Mouse (Mus musculus) hindbrain, embryonic 14.5 days (tissue): ENCODE data around the gene Ptpn13. TPM values are rescaled to one million over a fixed set of nuclear protein-coding genes. Genes with fewer than 3 reads are reported as not detected.

Experiments
- ATAC-seq: fragments of 200-750 bp; cut with Nextera tagmentation; 2 replicates; pipeline ENCODE4 v1.8.0; 2017; ENCODE audit warnings: moderate number of reproducible peaks, mild to moderate bottlenecking, moderate TSS enrichment, moderate library complexity; ENCODE audit not compliant: low FRiP score
- DNase-seq: peaks from one replicate; pipeline ENCODE4 v3.0.0-alpha.2; 2015; ENCODE audit warnings: low spot score
- H3K27ac ChIP-seq: fragments of 300-500 bp; sonication (generic); 2 replicates; pipeline ENCODE4 v1.5.1; 2014; ENCODE audit warnings: mild to moderate bottlenecking, moderate library complexity
- H3K27me3 ChIP-seq: fragments of 300-500 bp; sonication (generic); 2 replicates; pipeline ENCODE4 v1.6.1; 2014; ENCODE audit warnings: mild to moderate bottlenecking, low read length, mixed read lengths; ENCODE audit not compliant: control insufficient read depth, insufficient read depth
- H3K36me3 ChIP-seq: fragments of 300-500 bp; sonication (generic); replicated peaks from 2 replicates; pipeline ENCODE4 v1.6.1; 2014; ENCODE audit not compliant: control insufficient read depth, insufficient read depth
- H3K4me1 ChIP-seq: fragments of 300-500 bp; sonication (generic); replicated peaks from 2 replicates; pipeline ENCODE4 v1.6.1; 2014; ENCODE audit warnings: antibody characterized with exemption, low read length, mixed read lengths; ENCODE audit not compliant: control insufficient read depth, insufficient read depth
- H3K4me2 ChIP-seq: fragments of 300-500 bp; sonication (generic); replicated peaks from 2 replicates; pipeline ENCODE4 v1.6.1; 2014; ENCODE audit warnings: mild to moderate bottlenecking, moderate library complexity
- H3K4me3 ChIP-seq: fragments of 300-500 bp; sonication (generic); replicated peaks from 2 replicates; pipeline ENCODE4 v1.5.1; 2014; ENCODE audit warnings: mild to moderate bottlenecking, low read length
- H3K9ac ChIP-seq: fragments of 300-500 bp; sonication (generic); 2 replicates; pipeline ENCODE4 v1.6.1; 2014
- H3K9me3 ChIP-seq: fragments of 300-500 bp; sonication (generic); 2 replicates; pipeline ENCODE4 v1.6.1; 2016; ENCODE audit warnings: low read length; ENCODE audit not compliant: control insufficient read depth
- WGBS: fragments of 180-500 bp; shearing (Covaris S2); extraction: QIAGEN DNeasy Blood & Tissue Kit; methylation state at CpG from one replicate; pipeline ENCODE4 v1.1.7; 2014; 5-methylcytosine and 5-hydroxymethylcytosine counted together
- polyA plus RNA-seq: library from polyadenylated mRNA; unstranded; fragments of >200 nt; fragmentation: Nextera tagmentation; extraction: Ambion mirVana; gene quantifications from 2 replicates; pipeline ENCODE4 v1.2.1, GENCODE M21; 2014

Ptpn13 gene
- polyA plus RNA-seq, 1 experiment from 2014 or later = 7.8 TPM

DNA sequence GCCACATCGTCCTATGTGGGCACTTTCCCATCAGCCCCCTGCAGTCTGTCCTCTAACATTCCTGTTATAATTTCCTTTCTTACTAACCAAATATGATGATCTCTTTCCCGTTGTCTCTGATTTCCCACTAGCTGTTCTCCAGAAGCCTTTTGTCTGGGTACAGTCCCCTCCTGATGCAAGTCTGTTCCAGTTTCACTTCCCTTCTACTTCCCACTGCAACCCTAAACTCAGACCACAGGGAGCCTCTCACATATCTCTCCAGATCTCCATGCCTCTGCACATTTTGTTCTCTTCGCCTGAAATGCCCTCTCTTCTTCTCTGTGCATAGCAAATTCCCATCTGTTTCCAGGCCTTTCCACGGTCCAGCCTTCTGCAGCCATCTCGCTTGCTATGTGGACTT is 35.6 kb upstream of the Ptpn13 start:
- ATAC-seq = no peak
- H3K27ac ChIP-seq = no peak overlapping the region
- no peaks in the 10 kb centered on the region for H3K36me3 ChIP-seq
- no peak overlapping the region for H3K9ac ChIP-seq
- no peak for DNase-seq
- no peak overlapping the region for H3K4me3 ChIP-seq
- 88% methylated on average over 5 of the region's 5 CpGs for WGBS
- no peaks in the 10 kb centered on the region for H3K9me3 ChIP-seq
- no peaks in the 10 kb centered on the region for H3K4me1 ChIP-seq
- H3K4me2 ChIP-seq = no peak overlapping the region
- H3K27me3 ChIP-seq = no peaks in the 10 kb centered on the region

DNA sequence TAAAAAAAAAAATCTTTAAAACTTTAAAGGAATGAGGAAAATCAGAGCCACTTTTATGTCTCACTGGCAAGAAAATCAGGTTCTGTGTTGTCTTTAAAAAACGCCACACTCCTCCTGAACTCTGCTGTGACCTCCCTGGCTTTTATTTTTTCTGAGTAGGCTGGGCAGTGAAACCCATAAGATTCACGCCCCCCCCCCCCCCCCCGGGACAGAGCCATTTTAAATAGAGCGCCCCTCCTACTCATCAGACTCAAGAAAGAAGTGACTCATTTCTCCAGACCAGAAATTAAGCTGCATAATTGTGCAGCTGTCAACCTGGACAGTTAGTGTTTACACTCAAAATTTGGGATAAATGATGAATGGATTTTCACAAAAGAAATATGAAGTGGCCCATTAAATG is 31.8 kb upstream of the Ptpn13 start:
- H3K36me3 ChIP-seq = no peaks in the 10 kb centered on the region
- DNase-seq = no peak

DNA sequence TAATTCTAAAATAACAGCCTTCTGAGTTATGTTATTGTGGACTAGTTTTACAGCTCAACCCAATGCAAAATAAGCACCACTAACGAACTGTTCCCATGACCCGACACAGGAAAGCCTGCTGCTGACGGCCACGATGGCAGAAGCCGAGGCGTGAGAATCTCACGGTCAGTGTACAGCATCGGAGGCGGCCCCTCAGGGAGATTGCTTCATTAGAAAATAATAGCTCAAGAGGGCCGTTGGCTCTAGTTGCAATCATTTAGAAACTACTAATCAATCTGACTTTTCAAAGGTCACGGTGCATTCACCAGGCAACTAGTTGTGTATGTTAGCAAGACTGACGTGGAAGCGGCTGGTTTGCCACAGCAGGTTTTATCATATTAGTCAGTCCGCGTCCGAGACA is 31.2 kb upstream of the Ptpn13 start:
- Histone ChIP-seq H3K9me3 (no peaks in the 10 kb centered on the region), H3K9ac (no peak overlapping the region), H3K4me1 (no peaks in the 10 kb centered on the region), H3K4me2 (0 out of 2 replicates have a peak overlapping the region, but pooled peaks have one; percentile 13), H3K27me3 (no peaks in the 10 kb centered on the region), H3K36me3 (no peaks in the 10 kb centered on the region), H3K27ac (no peak overlapping the region), H3K4me3 (no peak overlapping the region)
- no peak for ATAC-seq
- no peak for DNase-seq
- WGBS = 28% methylated on average over 16 of the region's 16 CpGs

More for the DNA sequence above, 31.8 kb upstream of the Ptpn13 start:
- WGBS = 6% methylated on average over 4 of the region's 4 CpGs
- Histone ChIP-seq H3K27ac (no peak overlapping the region), H3K9me3 (no peaks in the 10 kb centered on the region), H3K4me2 (no peak overlapping the region), H3K27me3 (no peaks in the 10 kb centered on the region), H3K4me1 (no peaks in the 10 kb centered on the region), H3K9ac (no peak overlapping the region), H3K4me3 (no peak overlapping the region)
- no peak for ATAC-seq

DNA sequence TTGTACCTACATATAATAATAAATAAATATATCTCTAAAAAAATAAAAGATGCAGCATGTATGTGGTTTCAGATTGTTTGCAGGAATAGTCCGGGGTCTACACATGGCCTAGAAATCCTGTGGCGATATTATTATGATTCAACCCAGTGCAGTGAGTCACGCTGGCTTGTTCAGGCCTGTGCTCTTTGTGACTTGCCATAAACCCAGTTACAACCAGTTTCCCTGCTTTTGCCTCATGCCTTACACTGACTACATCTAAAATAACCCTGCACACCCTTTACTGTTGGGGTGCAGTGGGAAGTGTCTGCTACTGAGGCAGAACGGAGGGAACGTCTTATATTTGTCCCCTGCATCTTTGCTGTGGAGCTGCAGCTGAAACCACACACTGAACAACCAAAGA is 29.3 kb upstream of the Ptpn13 start:
- H3K9me3 ChIP-seq = no peaks in the 10 kb centered on the region
- no peak overlapping the region for H3K9ac ChIP-seq
- no peak overlapping the region for H3K4me3 ChIP-seq
- DNase-seq (no peak), ATAC-seq (no peak)
- H3K27me3 ChIP-seq = no peaks in the 10 kb centered on the region
- no peaks in the 10 kb centered on the region for H3K36me3 ChIP-seq
- no peak overlapping the region for H3K4me2 ChIP-seq
- 96% methylated on average over 5 of the region's 5 CpGs for WGBS
- no peaks in the 10 kb centered on the region for H3K4me1 ChIP-seq
- H3K27ac ChIP-seq = no peak overlapping the region

DNA sequence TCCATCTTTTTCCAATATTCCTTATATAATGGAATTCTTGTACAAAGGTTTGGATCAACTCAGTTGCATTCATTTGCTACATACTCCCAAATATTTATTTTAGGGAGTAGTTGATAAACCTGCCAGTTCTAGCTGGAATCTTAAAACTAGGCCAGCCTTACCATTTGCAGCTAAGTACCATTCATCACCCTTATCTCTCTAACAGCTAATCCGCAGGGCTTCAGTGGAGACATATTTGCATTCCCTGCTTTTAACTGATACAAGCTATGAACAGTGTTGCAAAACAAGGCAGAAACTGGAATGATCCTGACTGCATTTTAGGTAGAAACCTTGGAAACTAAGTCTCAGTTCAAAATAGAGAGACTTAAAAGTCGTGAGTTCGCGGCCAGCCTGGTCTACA is 27.6 kb upstream of the Ptpn13 start:
- no peak overlapping the region for H3K9ac ChIP-seq
- 85% methylated on average over 4 of the region's 4 CpGs for WGBS
- no peaks in the 10 kb centered on the region for H3K9me3 ChIP-seq
- no peaks in the 10 kb centered on the region for H3K4me1 ChIP-seq
- H3K27ac ChIP-seq = no peak overlapping the region
- no peaks in the 10 kb centered on the region for H3K36me3 ChIP-seq
- no peak overlapping the region for H3K4me3 ChIP-seq
- no peak overlapping the region for H3K4me2 ChIP-seq
- no peak for ATAC-seq
- H3K27me3 ChIP-seq = no peaks in the 10 kb centered on the region
- no peak for DNase-seq

DNA sequence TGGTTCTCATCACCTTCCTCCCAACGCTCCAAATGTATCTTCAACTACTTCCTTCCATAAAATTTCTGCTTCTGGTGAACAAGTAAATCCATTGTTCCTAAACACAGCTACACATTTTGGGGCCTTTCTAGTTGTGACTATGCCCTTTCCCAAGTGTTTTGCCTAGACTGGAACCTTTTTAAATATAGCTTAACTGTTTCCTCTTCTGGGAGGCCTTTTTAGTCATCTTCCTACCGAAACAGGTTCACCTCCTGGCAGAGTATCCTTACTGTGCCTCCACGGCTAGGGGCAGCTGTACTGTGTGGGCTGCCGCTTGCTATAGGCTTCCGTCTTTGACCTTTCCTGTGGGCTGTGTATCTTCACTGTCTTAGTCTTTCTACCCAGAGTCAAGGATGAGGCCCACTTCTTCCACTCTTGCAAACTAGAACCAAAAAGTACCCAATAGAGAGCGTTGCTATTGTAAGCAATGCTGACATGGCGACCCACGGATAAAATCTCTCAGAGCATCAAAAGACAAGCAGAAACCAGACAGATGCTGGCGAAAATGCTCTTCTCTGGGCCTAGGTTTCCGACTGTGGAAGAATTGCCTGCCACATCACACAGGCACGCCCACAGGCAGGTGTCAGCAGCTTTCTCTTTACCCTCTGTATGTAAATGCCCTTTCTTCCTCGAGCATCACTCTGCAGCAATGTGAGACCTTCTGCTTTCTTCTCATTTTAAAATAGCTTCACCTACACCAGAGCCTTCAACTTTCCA is 20.6 kb upstream of the Ptpn13 start:
- Histone ChIP-seq H3K27ac (no peak overlapping the region), H3K36me3 (no peaks in the 10 kb centered on the region), H3K27me3 (no peaks in the 10 kb centered on the region), H3K4me2 (no peak overlapping the region), H3K4me3 (no peak overlapping the region), H3K9ac (no peak overlapping the region), H3K4me1 (no peaks in the 10 kb centered on the region), H3K9me3 (no peaks in the 10 kb centered on the region)
- no peak for DNase-seq
- ATAC-seq = no peak
- 83% methylated on average over 12 of the region's 12 CpGs for WGBS

DNA sequence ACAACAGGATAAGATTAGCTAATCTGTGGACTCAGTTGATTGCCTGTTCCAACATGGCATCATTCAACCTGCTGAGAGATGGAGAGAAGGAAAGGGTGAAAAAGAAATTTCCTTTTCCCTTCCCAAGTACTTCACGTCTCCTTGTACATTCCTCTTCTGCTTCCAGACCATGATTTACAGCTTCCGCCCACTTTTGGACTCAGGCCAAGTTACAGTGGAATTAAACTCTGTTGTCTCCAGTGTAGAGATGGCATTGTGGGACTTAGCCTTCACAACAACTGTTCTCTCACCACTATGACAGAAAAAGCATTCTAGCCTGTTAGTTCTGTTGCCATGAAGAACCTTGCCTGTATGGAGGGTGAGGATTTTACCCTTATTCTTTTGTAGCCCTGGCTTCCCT is 19.1 kb upstream of the Ptpn13 start:
- Histone ChIP-seq H3K4me1 (no peaks in the 10 kb centered on the region), H3K4me2 (no peak overlapping the region), H3K27me3 (no peaks in the 10 kb centered on the region), H3K4me3 (no peak overlapping the region), H3K27ac (no peak overlapping the region), H3K36me3 (no peaks in the 10 kb centered on the region), H3K9me3 (no peaks in the 10 kb centered on the region), H3K9ac (no peak overlapping the region)
- ATAC-seq = no peak
- no peak for DNase-seq
- 43% methylated on average over 2 of the region's 2 CpGs for WGBS

DNA sequence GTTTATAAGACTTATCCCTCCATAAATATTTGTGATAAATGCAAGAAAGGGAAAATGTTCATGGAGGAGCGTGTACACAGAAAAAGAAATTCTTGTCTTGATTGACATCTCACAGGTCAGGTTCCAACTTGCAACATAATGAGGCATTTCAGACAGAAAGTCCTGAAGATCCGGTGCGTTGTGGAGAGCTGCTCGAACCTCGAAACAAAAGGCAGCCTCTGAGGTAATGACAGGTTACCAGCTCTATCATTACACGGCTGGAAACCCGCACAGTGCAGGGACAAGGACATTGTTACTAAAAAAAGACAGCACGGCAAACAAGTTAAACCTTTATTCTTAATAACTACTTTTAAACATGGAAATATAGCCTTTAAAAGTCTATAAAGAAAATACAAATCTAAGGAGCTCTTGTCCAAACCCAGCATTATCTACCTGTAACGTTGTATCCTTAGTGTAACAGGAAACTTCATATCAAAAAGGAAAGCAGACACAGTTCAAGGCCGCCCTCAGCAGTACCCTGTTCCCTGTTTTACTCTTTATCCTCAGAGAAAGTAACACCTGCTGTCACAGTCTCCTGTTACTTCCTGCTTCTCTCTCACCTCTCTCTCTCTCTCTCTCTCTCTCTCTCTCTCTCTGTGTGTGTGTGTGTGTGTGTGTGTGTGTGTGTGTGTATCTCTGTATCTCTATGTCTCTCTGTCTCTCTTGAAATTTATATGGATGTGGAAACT is 12.8 kb upstream of the Ptpn13 start:
- 53% methylated on average over 10 of the region's 10 CpGs for WGBS
- DNase-seq (no peak), ATAC-seq (no peak)
- no peak overlapping the region for H3K9ac ChIP-seq
- no peaks in the 10 kb centered on the region for H3K9me3 ChIP-seq
- no peak overlapping the region for H3K27ac ChIP-seq
- H3K27me3 ChIP-seq = no peaks in the 10 kb centered on the region
- H3K4me3 ChIP-seq = no peak overlapping the region
- H3K4me1 ChIP-seq = no peaks in the 10 kb centered on the region
- no peaks in the 10 kb centered on the region for H3K36me3 ChIP-seq
- H3K4me2 ChIP-seq = no peak overlapping the region

DNA sequence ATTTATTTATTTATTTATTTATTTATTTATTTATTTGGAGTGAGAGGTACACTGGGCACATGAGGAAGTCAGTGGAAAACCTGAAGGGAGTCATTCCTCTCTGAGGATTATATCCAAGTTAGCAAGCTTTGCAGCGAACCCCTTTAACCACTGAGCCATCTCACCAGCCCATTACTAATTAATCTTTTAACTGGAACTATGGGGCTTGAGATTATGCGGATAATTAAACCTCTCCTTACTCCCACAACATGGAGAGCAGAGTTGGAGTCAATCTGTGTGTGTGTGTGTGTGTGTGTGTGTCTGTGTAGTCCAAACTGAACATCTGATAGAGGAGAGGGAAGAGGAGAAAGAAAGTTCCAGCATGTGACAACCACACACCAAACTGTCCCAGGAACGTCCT is 10.4 kb upstream of the Ptpn13 start:
- H3K9me3 ChIP-seq = no peaks in the 10 kb centered on the region
- no peaks in the 10 kb centered on the region for H3K4me1 ChIP-seq
- H3K36me3 ChIP-seq = no peaks in the 10 kb centered on the region
- WGBS = 73% methylated on average over 3 of the region's 3 CpGs
- ATAC-seq (no peak), DNase-seq (no peak)
- H3K9ac ChIP-seq = no peak overlapping the region
- H3K27me3 ChIP-seq = no peaks in the 10 kb centered on the region
- H3K27ac ChIP-seq = no peak overlapping the region
- no peak overlapping the region for H3K4me3 ChIP-seq
- H3K4me2 ChIP-seq = no peak overlapping the region
